Mouse (Mus musculus) splenic B cell, adult 2 months (primary cell): Measurements from ENCODE around the gene Tmem217.

ENCODE experiments used
- DNase-seq: peaks from one replicate; pipeline ENCODE4 v3.0.0-alpha.2; 2011; ENCODE audit warnings: low read depth, low spot score
- H3K27me3 ChIP-seq: 2 replicates; pipeline ENCODE4 v1.6.1; 2012; ENCODE audit warnings: mild to moderate bottlenecking, low read length, moderate library complexity, mixed read lengths; ENCODE audit not compliant: control insufficient read depth, poor library complexity, insufficient read depth, severe bottlenecking
- H3K36me3 ChIP-seq: 2 replicates; pipeline ENCODE4 v1.6.1; 2012; ENCODE audit warnings: mild to moderate bottlenecking, low read length, moderate library complexity, mixed read lengths; ENCODE audit not compliant: control insufficient read depth, poor library complexity, insufficient read depth, severe bottlenecking

Tmem217 gene

GRCm38 (mm10) chr17:29568435-29568834, 16.2 kb upstream of the Tmem217 start:
- DNase-seq, result no peak
- peaks cover 8% of the 10 kb centered on the region for H3K36me3 ChIP-seq
- H3K27me3 ChIP-seq, result no peaks in the 10 kb centered on the region

GRCm38 (mm10) chr17:29565521-29565920, 13.3 kb upstream of the Tmem217 start:
- no peak for DNase-seq
- H3K27me3 ChIP-seq, result no peaks in the 10 kb centered on the region
- peaks cover 5% of the 10 kb centered on the region for H3K36me3 ChIP-seq

GRCm38 (mm10) chr17:29558476-29558875, 6.3 kb upstream of the Tmem217 start:
- DNase-seq, result no peak
- Histone ChIP-seq H3K36me3 (no peaks in the 10 kb centered on the region), H3K27me3 (no peaks in the 10 kb centered on the region)

GRCm38 (mm10) chr17:29556893-29557292, 4.7 kb upstream of the Tmem217 start:
- no peak for DNase-seq
- Histone ChIP-seq H3K36me3 (no peaks in the 10 kb centered on the region), H3K27me3 (no peaks in the 10 kb centered on the region)

GRCm38 (mm10) chr17:29556456-29556855, 4.3 kb upstream of the Tmem217 start:
- no peak for DNase-seq
- H3K36me3 ChIP-seq, result no peaks in the 10 kb centered on the region
- no peaks in the 10 kb centered on the region for H3K27me3 ChIP-seq

- Histone ChIP-seq H3K27me3 (no peaks in the 10 kb centered on the region), H3K36me3 (no peaks in the 10 kb centered on the region)
- no peak for DNase-seq
These were observed 2.0 kb upstream of the Tmem217 start for GRCm38 (mm10) chr17:29554176-29554575.

- peak; percentile 21 for DNase-seq
- H3K27me3 ChIP-seq, result no peaks in the 10 kb centered on the region
These were observed 1.2 kb downstream of the Tmem217 start for GRCm38 (mm10) chr17:29551019-29551418.

GRCm38 (mm10) chr17:29549543-29550428, 2.4 kb downstream of the Tmem217 start, which contains the start of the genes Gm17657 and Tbc1d22b:
Gm17657 (minus strand) TSS chr17:29549638.
Tbc1d22b (plus strand) TSS chr17:29549785.
- Histone ChIP-seq H3K36me3 (no peaks in the 10 kb centered on the region), H3K27me3 (no peaks in the 10 kb centered on the region)
- DNase-seq, result peak; percentile 96

More at GRCm38 (mm10) chr17:29551019-29551418, 1.2 kb downstream of the Tmem217 start:
- no peaks in the 10 kb centered on the region for H3K36me3 ChIP-seq

- H3K27me3 ChIP-seq, result no peaks in the 10 kb centered on the region
- DNase-seq, result peak; percentile 44
These were observed 3.2 kb downstream of the Tmem217 start for GRCm38 (mm10) chr17:29548994-29549393.

GRCm38 (mm10) chr17:29548494-29548893, 3.7 kb downstream of the Tmem217 start:
- no peaks in the 10 kb centered on the region for H3K36me3 ChIP-seq
- no peak for DNase-seq
- no peaks in the 10 kb centered on the region for H3K27me3 ChIP-seq

More at GRCm38 (mm10) chr17:29548994-29549393, 3.2 kb downstream of the Tmem217 start:
- no peaks in the 10 kb centered on the region for H3K36me3 ChIP-seq

GRCm38 (mm10) chr17:29545241-29545640, 6.9 kb downstream of the Tmem217 start:
- Histone ChIP-seq H3K27me3 (no peaks in the 10 kb centered on the region), H3K36me3 (no peaks in the 10 kb centered on the region)
- DNase-seq, result no peak

GRCm38 (mm10) chr17:29544064-29544463, 8.1 kb downstream of the Tmem217 start:
- no peak for DNase-seq
- Histone ChIP-seq H3K36me3 (no peaks in the 10 kb centered on the region), H3K27me3 (no peaks in the 10 kb centered on the region)

GRCm38 (mm10) chr17:29542831-29543690, 9.1 kb downstream of the Tmem217 start:
- Histone ChIP-seq H3K27me3 (no peaks in the 10 kb centered on the region), H3K36me3 (no peaks in the 10 kb centered on the region)
- no peak for DNase-seq

- H3K36me3 ChIP-seq, result no peaks in the 10 kb centered on the region
- DNase-seq, result no peak
These were observed 10.8 kb downstream of the Tmem217 start for GRCm38 (mm10) chr17:29541419-29541818.

GRCm38 (mm10) chr17:29540426-29540825, 11.8 kb downstream of the Tmem217 start:
- no peak for DNase-seq
- Histone ChIP-seq H3K36me3 (no peaks in the 10 kb centered on the region), H3K27me3 (no peaks in the 10 kb centered on the region)

More at GRCm38 (mm10) chr17:29541419-29541818, 10.8 kb downstream of the Tmem217 start:
- H3K27me3 ChIP-seq, result no peaks in the 10 kb centered on the region
